Mouse (Mus musculus) left cerebral cortex, postnatal 4 days (tissue): ENCODE measurements around the gene Tmem203. TPM values are rescaled to one million over a fixed set of nuclear protein-coding genes. Genes with fewer than 3 reads are reported as not detected.
"Not testable (repeated sequence)": the region's sequence is repeated elsewhere in the genome, so short reads cannot be mapped to it uniquely, and the experiment has no call there.

ENCODE experiments used
- DNase-seq: peaks from one replicate; pipeline ENCODE4 v3.0.0-alpha.2; 2022
- intact Hi-C: fragments of 180-260 bp; cut with DNase I; formaldehyde crosslinking; loops from one replicate; pipeline ENCODE4 v1.15.1; 2025
- total RNA-seq, 2 experiments: library from RNA; stranded (reverse); gene quantifications; 2 replicates each; pipeline ENCODE4 v1.2.3; 2021

Gene Tmem203
- total RNA-seq, 2 experiments from 2014 or later, result 26.4 to 26.8 TPM

DNA sequence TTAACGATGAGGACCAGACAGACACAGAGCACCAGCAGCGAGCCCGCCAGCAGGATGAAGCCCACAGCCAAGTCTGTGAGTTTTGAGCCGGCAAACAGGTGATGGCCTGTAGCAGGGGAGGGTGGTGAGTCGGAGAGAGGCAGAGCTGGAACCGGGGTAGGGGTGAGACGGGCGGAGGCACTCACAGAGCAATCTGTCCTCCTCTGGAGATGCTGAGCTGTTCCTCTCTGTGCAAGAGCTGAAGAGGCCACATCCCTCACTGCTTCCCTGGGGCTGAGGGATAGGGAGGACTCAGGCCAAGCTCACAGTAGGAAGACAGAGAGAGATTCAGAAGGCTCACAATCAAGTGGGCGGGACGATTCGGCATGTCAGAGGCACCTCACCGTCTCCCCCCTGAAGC lies 24.2 kb upstream of the Tmem203 start:
- intact Hi-C loops, result no loop called here
- no peak for DNase-seq

GRCm38 (mm10) chr2:25233421-25233820 lies 21.8 kb upstream of the Tmem203 start:
- DNase-seq, result no peak
- intact Hi-C loops, result no loop called here

GRCm38 (mm10) chr2:25234050-25234449 lies 21.2 kb upstream of the Tmem203 start, which contains the start of gene Slc34a3:
Slc34a3 (minus strand) TSS chr2:25234364.
- intact Hi-C loops, result no loop called here
- DNase-seq, result no peak

DNA sequence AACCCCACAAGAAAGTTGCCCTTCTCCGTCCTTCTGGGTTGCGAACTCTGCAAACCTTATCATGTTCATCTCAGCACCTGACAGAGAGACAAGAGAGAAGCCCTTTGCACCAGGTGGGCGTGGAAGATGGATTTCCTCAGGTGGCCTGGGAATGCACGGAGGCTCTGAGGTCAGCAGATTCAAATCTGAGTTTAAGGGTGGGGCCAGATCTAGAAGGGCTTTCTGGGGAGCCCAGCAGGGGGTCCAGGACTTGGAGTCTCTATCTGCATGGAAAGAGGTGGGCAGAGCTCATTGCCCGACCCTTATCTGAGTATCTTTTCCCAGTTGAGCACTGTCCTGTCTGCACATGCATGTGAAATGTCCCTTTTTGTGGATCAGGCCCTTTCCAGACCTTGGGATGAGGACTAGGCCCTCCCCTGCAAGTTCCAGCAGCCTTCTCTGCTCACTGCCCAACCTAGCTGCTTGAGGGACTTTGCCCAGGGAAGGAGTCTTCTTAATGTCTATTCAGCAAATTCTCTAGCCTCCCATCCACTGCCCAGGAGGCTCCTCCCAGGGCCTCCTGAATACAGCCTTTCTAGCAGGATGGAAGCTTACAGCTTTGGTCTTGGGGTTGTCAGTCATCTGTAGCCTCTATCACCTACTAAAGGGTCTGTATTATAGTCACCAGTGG lies 20.6 kb upstream of the Tmem203 start:
- intact Hi-C loops, result no loop called here
- no peak for DNase-seq

DNA sequence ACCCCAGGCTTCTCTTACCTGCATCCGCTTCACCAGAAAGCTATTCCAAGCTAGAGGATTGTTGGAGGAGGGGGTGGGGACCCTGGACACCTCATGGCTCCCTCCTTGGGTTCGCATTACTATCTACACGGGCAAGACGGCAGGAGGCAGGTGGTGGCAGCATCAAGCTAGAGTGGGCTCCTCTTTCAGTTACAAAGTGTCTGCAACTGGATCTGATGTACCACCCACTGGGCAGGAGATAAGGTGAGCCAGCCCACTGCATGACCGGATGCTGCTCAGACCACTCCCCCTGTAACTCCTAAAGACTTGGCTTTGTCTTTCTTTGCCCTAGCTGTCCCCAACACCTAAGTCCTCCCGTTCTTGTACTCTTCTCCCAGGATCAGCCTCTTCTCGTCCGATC lies 18.6 kb upstream of the Tmem203 start, which contains the start of gene Rnf224:
Rnf224 (minus strand) TSS at position 174 of the 400 bp plus-strand sequence.
- intact Hi-C loops, result no loop called here
- no peak for DNase-seq

DNA sequence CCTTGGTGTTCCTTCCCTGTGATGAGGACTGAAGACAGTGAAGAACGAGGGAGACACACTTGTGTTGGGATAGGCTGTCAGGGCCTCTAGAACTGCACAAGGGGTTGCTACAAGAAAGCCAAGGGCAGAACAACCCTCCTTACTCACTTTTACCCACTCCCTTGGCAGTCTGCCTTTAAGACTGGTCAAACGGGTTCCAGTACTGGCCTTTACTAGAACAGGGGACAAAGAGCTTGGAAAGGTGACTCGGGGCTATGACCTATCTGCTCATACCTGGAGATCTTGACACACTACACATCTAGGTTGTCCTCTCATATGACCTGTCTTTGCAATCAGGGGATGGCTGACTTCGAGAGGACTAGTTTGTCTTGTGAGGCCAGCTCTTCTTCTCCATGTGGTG lies 17.7 kb upstream of the Tmem203 start:
- no peak for DNase-seq
- intact Hi-C loops, result no loop called here

GRCm38 (mm10) chr2:25238106-25238505 lies 17.1 kb upstream of the Tmem203 start:
- intact Hi-C loops, result no loop called here
- no peak for DNase-seq

DNA sequence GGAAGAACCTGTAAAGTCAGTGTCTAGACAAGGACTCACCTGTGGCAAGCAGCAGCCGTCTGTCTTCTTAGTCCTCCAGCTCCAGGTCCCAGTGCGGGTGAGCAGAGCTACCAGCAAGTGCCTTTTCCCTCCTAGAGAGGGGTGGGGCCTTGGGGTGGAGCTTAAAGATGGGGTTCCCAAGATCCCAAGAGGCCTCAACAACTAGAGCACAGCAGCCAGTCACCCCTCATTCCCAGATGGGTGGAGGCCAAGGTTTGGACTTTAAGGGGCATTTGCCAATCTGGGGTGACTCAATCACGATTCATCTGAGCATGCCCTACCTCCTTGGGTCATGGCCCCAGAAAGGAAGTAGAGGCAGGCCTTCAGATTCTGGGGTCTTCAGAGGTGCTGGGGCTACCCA lies 15.5 kb upstream of the Tmem203 start:
- intact Hi-C loops, result no loop called here
- DNase-seq, result no peak

GRCm38 (mm10) chr2:25240310-25240709 lies 14.9 kb upstream of the Tmem203 start:
- DNase-seq, result no peak
- intact Hi-C loops, result no loop called here

DNA sequence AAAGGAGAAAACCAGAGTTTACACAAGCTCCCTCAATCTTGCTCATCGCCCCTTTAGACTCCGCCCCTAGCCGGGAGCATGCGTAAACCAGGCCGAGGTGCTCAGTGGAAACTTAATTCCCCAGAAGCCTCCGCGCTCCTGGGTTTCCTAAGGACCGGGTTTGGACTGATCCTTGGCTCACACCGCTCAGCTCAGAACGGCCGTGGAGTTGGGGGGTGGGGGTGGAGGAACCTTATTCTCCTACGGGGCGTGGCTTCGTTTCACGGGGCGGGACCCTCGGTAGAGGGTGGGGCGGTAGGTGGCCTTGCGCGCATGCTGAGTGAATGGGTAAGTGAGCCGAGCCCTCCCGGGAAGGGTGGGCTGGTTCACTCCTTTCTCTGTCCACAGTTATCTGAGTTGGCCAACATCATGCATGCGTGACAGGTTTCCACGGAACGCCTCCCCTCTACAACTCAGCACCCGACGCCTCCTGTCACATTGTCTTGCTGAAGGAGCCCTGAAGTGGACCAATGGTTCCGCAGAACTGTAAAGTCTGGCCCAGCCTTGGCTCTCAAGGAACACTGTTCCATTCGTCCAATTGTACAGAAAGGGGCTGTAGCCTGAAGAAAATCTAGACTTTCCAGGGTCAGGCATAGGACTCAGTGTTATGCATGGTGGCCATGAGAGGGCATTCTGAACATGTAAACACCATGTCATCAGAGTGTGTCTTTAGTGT lies 14.4 kb upstream of the Tmem203 start:
- intact Hi-C loops, result no loop called here
- peak; percentile 61 for DNase-seq

DNA sequence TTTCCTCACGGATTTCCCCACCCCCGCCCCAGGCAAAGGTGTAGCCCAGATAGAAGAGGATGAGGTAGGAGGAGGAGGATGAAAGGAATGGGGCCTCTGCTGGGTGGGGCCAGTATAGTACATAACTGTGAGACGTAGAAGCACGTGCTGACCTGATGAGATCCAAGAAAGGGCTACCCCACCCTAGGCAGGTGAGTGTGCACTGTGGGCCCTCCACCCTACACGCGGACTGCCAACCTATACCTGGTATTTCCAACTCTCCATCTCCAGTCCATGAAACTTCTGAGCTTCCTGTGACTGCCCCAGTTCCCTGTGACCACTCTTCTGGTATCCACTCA lies 13.8 kb upstream of the Tmem203 start:
- DNase-seq, result no peak
- intact Hi-C loops, result no loop called here

GRCm38 (mm10) chr2:25242101-25242506 lies 13.1 kb upstream of the Tmem203 start, which contains the start of the genes Rnf208 and Cysrt1:
Rnf208 (plus strand) TSS chr2:25242255.
Cysrt1 (minus strand) TSS chr2:25242452.
- intact Hi-C loops, result no loop called here
- no peak for DNase-seq

DNA sequence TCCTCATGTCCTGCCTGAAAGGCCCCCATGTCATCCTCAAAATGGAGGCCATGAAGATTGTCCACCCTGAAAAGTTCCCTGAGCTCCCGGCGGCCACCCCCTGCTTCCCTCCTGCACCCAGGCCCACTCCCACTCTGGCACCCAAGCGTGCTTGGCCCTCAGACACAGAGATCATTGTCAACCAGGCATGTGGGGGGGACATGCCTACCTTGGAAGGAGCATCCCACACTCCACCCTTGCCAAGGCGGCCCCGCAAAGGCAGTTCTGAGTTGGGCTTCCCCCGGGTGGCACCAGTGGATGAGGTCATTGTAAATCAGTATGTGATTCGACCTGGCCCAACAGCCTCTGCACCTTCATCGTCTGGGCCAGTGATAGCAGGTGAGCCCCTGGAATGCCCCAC lies 11.9 kb upstream of the Tmem203 start:
- no peak for DNase-seq
- intact Hi-C loops, result no loop called here

- intact Hi-C loops, result no loop called here
- DNase-seq, result no peak
Measured at GRCm38 (mm10) chr2:25244144-25244543, 11.1 kb upstream of the Tmem203 start.

GRCm38 (mm10) chr2:25246183-25247072 lies 8.8 kb upstream of the Tmem203 start, which contains the start of gene AL732309.1:
AL732309.1 (minus strand) TSS chr2:25246863.
- intact Hi-C loops, result no loop called here

GRCm38 (mm10) chr2:25252331-25252730 lies 2.9 kb upstream of the Tmem203 start:
- intact Hi-C loops, result no loop called here
- DNase-seq, result no peak

More at GRCm38 (mm10) chr2:25246183-25247072, 8.8 kb upstream of the Tmem203 start, which contains the start of gene AL732309.1:
- DNase-seq, result no peak

- intact Hi-C loops, result loop anchor here (5.0 kb wide), 2 partner anchors 34 to 59 kb away; partner anchors contain the start of genes Tor4a and Tubb4b
- DNase-seq, result not testable (repeated sequence)
Measured at GRCm38 (mm10) chr2:25256443-25257109, 1.3 kb downstream of the Tmem203 start.

DNA sequence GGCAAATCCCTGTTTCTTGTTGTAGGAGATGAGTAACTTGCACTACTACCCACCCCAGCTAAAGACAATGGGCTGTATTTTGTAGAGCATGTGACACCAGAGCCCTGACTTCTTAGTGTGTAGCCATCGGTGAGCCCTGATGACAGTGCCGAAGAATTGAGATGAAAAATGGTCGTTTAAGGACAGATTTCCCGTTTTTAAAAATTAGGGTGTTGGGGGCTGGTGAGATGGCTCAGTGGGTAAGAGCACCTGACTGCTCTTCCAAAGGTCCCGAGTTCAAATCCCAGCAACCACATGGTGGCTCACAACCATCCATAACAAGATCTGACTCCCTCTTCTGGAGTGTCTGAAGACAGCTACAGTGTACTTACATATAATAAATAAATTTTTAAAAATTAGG lies 2.0 kb downstream of the Tmem203 start:
- intact Hi-C loops, result loop anchor here (5.0 kb wide), 2 partner anchors 35 to 60 kb away; partner anchors contain the start of genes Tor4a and Tubb4b
- not testable (repeated sequence) for DNase-seq

DNA sequence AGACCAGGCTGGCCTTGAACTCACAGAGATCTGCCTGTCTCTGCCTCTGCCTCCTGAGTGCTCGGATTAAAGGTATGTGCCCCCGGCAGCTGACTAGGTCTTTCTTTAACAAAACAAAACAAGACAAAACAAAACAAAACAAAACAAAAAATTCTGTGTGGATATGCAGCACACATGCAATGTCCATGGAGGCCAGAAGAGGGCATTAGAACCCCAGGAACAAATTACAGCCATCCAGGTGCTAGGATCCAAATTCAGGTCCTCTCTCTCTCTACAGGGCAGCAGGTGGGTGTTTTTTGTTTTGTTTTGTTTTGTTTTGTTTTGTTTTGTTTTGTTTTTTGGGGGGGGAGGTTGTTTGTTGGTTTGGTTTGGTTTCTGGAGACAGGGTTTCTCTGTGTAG lies 3.6 kb downstream of the Tmem203 start:
- intact Hi-C loops, result loop anchor here (5.0 kb wide), 2 partner anchors 37 to 62 kb away; partner anchors contain the start of genes Tor4a and Tubb4b

DNA sequence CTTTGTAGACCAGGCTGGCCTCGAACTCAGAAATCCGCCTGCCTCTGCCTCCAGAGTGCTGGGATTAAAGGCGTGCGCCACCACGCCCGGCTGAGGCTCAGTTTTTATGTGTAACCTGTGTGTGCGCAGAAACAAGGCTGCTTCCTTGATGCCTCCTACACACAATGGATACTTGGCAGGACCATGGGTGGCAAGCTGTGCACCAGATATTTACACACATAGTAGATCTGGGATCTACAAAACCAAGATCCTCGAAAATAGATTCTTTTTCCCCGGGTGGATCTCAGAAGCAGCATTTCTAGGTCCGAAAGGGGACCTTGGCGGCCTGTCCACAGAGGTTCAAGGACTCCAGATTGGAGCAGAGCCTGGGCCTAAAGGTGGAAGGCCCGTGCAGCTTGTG lies 6.6 kb downstream of the Tmem203 start:
- no peak for DNase-seq
- intact Hi-C loops, result no loop called here

More for the DNA sequence above, 3.6 kb downstream of the Tmem203 start:
- no peak for DNase-seq
